Mouse (Mus musculus) testis, adult 2 months (tissue): ENCODE data around the gene Dynlrb1. TPM values are rescaled to one million over a fixed set of nuclear protein-coding genes. Genes with fewer than 3 reads are reported as not detected.

Experiments
- H3K27ac ChIP-seq: fragments of 200-500 bp; 2 replicates; pipeline ENCODE4 v1.5.1; 2012; ENCODE audit warnings: low read depth, low read length; ENCODE audit not compliant: control insufficient read depth, insufficient read depth
- H3K27me3 ChIP-seq: fragments of 200-500 bp; 2 replicates; pipeline ENCODE4 v1.6.1; 2012; ENCODE audit warnings: mild to moderate bottlenecking, low read length, moderate library complexity; ENCODE audit not compliant: control insufficient read depth, insufficient read depth
- H3K36me3 ChIP-seq: fragments of 200-500 bp; 2 replicates; pipeline ENCODE4 v1.6.1; 2012; ENCODE audit warnings: mild to moderate bottlenecking, low read length; ENCODE audit not compliant: control insufficient read depth, insufficient read depth
- H3K4me1 ChIP-seq: fragments of 200-500 bp; 2 replicates; pipeline ENCODE4 v1.6.1; 2012; ENCODE audit warnings: low read length; ENCODE audit not compliant: control insufficient read depth, insufficient read depth
- H3K4me3 ChIP-seq: fragments of 200-500 bp; 2 replicates; pipeline ENCODE4 v1.5.1; 2012; ENCODE audit warnings: low read depth, mild to moderate bottlenecking, low read length, moderate library complexity, mixed read lengths; ENCODE audit not compliant: control insufficient read depth
- CTCF ChIP-seq: fragments of 200-500 bp; IDR thresholded peaks from 2 replicates; pipeline ENCODE4 v1.5.1; 2012; ENCODE audit warnings: low read depth, mild to moderate bottlenecking, inconsistent platforms, low read length, moderate library complexity; ENCODE audit not compliant: control insufficient read depth, insufficient read depth, insufficient replicate concordance
- POLR2A ChIP-seq: fragments of 200-500 bp; IDR thresholded peaks from 2 replicates; pipeline ENCODE4 v1.6.1; 2012; ENCODE audit warnings: low read depth, mild to moderate bottlenecking, inconsistent platforms, low read length, moderate library complexity; ENCODE audit not compliant: control insufficient read depth
- polyA plus RNA-seq: library from polyadenylated mRNA; depleted of rRNA; stranded (reverse); fragments of >200 nt; gene quantifications from 2 replicates; pipeline ENCODE4 v1.2.3, GENCODE M21; 2012; rRNA removed

The Dynlrb1 gene
- polyA plus RNA-seq: 53.6 and 60.8 TPM in 2 replicates

DNA sequence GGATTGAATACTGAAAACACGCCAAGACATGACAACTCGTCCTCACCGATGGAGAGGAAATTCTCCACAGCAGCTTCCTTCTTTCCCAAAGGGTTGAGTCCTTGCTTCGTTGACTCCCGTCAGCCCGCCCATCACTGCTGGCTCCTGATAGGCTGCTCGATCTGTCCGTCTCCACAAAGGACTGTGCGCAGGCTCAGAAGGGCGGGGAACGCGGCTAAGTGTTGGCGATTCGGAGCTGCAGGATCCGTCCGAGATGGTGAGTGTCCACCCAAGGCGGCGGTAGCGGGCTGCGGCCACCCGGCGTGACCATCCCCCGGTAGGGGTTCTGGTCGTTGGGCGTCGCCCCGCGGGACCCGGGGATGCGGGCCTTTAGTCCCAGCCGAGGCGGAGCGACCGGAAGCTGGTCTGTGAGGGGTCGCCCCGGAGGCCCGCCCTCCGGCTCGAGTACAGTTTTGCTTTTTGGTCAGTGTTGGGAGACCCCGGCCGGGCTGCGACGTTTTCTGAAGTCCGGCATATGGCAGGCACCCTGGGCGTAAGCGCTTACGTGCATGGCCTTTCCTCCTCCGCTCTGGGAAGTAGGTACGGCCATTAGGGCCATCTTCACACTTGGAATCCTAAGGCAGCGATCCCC is at the start of gene Dynlrb1:
Gene Dynlrb1 (plus strand): TSS at position 172 of the 631 bp plus-strand sequence.
- no peaks in the 10 kb centered on the region for H3K27me3 ChIP-seq
- peak within 1 kb of the TSS; percentile 91 for H3K27ac ChIP-seq
- H3K4me3 ChIP-seq: peak within 1 kb of the TSS; percentile 94
- H3K4me1 ChIP-seq: peaks cover 9% of the 10 kb centered on the region
- no peaks in the 10 kb centered on the region for H3K36me3 ChIP-seq
- TF ChIP-seq POLR2A (peak; percentile 91), CTCF (no peak)

DNA sequence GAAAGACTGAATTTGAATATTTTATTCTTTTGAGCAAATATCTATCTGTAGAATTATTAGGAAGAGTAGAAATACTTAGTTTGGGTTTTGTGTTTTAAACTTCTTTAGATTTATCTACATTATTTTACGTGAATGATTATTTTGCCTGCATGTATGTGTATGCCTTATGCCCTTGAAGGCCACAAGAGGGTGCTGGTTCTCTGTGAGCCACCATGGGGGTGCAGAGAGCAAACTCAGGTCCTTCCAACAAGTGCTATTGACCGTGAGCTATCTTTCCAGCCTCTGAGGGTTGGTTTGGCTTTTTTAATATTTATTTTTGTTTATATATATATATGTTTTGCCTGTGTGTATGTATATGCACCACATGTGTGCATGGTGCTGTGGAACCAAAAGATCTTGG is 28.9 kb upstream of the Dynlrb1 start:
- H3K27ac ChIP-seq: no peak overlapping the region
- no peak overlapping the region for H3K4me3 ChIP-seq
- H3K4me1 ChIP-seq: no peaks in the 10 kb centered on the region
- peaks cover 1% of the 10 kb centered on the region for H3K36me3 ChIP-seq
- H3K27me3 ChIP-seq: no peaks in the 10 kb centered on the region
- TF ChIP-seq POLR2A (no peak), CTCF (peak; percentile 47; the same call in 1 of the 2 replicates)

DNA sequence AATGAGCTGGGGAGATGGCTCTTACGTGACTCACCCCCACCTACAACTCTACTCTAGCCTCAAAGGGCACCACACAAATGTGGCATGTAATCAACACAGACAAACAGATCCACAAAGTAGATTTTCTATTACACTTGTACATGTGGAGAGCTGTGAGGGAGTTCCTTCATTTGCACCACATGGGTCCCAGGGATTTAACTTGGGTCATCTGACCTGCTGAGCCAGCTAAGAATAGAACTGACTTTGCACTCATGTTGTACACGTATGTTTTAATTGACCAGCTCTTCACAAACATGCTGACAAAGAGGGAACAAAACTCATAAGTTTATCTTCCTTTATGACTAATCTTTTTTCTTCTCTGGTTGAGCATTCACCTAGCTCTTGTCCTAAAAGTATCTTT is 13.2 kb upstream of the Dynlrb1 start:
- Histone ChIP-seq H3K36me3 (peaks cover 6% of the 10 kb centered on the region), H3K4me1 (no peaks in the 10 kb centered on the region), H3K27me3 (no peaks in the 10 kb centered on the region), H3K4me3 (no peak overlapping the region), H3K27ac (no peak overlapping the region)
- no peak for TF ChIP-seq POLR2A
- no peak for TF ChIP-seq CTCF

DNA sequence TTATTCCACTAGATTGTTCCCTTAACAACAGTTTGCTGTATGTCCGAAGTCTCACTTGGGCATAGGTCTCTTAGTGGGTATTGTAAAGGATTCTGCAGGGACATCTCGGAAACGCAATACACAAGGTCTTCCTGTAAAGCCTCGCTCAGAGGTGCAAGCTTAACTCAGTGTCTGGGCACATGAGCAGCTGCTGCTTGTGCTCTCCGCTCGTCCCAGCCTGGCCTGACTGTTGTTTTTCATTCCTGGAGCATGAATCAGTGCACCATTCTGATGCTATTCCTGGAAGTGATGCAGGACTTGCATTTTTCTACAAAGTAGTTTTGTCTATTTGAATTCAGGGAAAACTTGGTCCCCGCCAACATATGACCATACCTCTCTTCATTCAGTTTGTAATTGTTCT is 11.6 kb upstream of the Dynlrb1 start:
- H3K27me3 ChIP-seq: no peaks in the 10 kb centered on the region
- TF ChIP-seq CTCF (no peak), POLR2A (no peak)
- H3K27ac ChIP-seq: no peak overlapping the region
- H3K36me3 ChIP-seq: peaks cover 5% of the 10 kb centered on the region; the same call in 1 of the 2 replicates
- no peaks in the 10 kb centered on the region for H3K4me1 ChIP-seq
- no peak overlapping the region for H3K4me3 ChIP-seq

DNA sequence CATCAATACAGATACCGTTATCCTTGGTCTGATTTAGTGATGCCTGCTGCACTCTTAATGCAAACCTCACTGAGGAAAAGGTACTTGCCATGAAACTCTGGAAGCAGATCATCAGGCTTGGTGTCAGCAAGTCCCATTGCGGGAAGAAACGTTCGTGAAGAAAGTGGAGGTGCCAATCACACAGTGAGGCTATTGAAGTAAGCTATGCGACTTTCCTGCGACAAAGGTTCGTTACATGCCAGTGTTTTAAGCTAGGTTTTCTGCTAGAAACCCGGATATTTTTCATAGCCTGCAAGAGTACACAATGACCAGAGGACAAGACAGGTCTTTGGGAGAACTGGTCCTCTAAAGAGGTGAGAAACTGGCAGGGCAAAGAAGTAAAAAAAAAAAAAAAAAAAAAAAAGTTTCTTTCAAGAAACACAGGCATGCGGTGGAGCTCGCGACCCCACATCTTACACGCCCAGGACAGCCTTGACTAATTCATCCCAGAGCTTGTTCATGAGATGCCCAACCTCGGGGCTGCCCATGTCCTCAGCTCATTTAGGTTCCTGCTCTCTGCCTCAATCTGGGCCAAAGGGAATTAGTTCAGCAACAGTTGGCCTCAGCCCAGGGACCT is 479 bp upstream of the Dynlrb1 start:
- Histone ChIP-seq H3K36me3 (no peaks in the 10 kb centered on the region), H3K27me3 (no peaks in the 10 kb centered on the region), H3K4me1 (peaks cover 9% of the 10 kb centered on the region), H3K4me3 (peak overlapping the region; percentile 94), H3K27ac (peak overlapping the region; percentile 91)
- TF ChIP-seq POLR2A (no peak), CTCF (no peak)

DNA sequence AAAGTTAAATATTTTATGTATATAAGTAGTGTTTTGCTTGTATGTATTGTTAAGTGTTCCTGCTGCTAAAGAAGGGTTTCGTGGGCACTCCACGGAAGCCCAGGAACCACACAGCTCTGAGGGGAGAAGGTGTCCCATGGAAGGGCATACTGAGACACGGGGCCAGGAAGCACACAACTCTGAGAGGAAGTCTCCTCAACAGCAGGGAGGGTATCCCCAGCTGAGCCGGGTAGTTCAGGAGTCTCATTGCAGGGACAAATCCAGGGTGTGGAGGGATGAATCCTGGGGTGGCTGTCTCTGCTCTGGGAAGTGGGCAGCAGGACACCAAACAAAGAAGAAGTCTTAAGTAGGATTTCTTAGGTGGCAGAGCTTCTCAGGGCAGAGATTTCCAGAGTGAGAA is 943 bp downstream of the Dynlrb1 start:
- Histone ChIP-seq H3K27ac (no peak overlapping the region), H3K4me1 (peaks cover 9% of the 10 kb centered on the region), H3K4me3 (peak overlapping the region; percentile 39), H3K36me3 (no peaks in the 10 kb centered on the region), H3K27me3 (no peaks in the 10 kb centered on the region)
- no peak for TF ChIP-seq CTCF
- TF ChIP-seq POLR2A: no peak

DNA sequence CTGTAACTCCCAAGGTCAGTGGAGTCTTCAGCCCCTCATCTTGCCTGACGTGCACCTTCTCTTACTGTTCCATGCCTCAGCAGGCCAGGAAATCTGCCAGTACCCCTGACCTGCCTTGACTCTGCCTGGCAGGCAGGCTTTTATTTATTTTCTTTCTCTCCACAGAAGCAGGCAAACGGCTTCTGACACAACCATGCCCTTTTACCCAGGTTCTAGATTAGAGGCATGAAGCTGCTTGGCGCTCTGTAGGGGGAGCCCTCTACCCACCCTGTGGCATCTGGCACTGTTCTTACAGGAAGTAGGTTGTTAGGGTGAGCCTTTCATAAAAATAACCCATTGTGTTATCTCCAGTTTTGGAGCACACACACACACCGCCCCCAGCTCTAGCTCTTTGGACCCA is 4.6 kb downstream of the Dynlrb1 start:
- no peak for TF ChIP-seq POLR2A
- TF ChIP-seq CTCF: no peak
- no peak overlapping the region for H3K4me3 ChIP-seq
- no peak overlapping the region for H3K27ac ChIP-seq
- H3K36me3 ChIP-seq: no peaks in the 10 kb centered on the region
- no peaks in the 10 kb centered on the region for H3K27me3 ChIP-seq
- peaks cover 9% of the 10 kb centered on the region for H3K4me1 ChIP-seq
